Comparison of ENCODE assay signal across 8 mouse cellular contexts in the genomic region with DNA sequence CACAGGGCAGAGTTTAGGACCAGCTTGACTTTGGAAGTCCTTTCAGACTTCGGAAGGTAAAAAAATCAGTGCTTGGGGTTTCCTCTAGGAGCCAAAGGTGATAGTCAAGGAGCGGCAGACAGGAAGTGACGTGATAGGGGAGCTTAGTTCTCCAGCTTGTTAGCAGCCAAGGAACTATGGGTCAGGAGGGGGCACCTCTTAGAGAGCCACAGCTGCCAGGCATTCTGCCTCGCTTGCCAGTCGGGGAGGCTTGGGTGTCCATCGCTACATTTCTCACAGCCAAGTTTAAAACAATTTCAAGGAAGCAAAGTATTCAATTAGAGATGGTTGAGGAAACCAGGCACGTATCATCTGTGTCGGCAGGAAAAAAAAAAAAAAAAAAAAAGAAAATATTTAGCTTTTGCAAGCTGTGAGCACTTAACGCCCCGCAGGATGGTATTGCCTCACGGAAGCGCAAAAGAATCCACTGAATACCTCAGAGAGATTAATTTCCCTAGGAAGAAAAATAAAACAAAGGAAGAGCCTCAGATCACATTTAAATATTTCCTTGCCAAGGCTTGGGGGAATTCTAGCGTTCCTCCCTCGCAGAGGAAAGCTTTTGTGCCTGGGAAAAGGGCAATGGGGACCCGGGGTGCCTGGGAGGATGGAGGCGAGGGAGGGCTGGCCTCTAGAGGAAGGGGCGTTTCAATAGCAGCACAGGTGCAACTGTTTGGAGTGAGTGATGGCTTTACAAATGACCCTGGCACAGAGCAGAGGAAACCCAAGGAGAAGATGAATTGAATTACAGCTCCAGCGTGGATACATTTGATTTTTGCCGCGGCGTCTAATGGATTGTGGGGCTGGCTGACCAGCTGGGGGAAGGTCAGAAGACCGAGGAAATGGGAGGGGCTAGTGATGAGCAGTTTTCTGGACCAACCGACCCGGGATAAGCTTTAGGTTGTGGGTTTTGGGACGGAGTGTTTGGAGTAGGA.
A peak's percentile ranks its signal among the peaks of the same experiment; 100 is the strongest.
DNase-seq lines count a peak whose midpoint lies in the region; ATAC-seq and TF ChIP-seq lines count a peak whose summit lies in the region.

No protein-coding gene starts in this region.

- DNase-seq in heart, adult 2 months: peak in 1 of 2 experiments; percentile 2
- no peak for DNase-seq in heart, postnatal 25 days (ENCODE audit: low spot score)
- peak; percentile 61 for DNase-seq in brain, embryonic 14.5 days (ENCODE audit: low read depth)
- DNase-seq in limb, embryonic 11.5 days (ENCODE audit: low spot score): peak; percentile 41
- no peak for DNase-seq in layer of hippocampus, adult 9-11 months
- no peak for DNase-seq in layer of hippocampus, postnatal 36 days

- intact Hi-C loops in heart, adult 2 months (cut with DNase I): loop anchor here (10.0 kb wide), 1 partner anchor 497 kb away; no protein-coding TSS in a partner anchor
- intact Hi-C loops in heart, postnatal 25 days (cut with DNase I): loop anchor here (10.0 kb wide), 3 partner anchors 277 to 427 kb away; no protein-coding TSS in a partner anchor

- peak overlapping the region; percentile 64 for H3K4me2 ChIP-seq in heart, embryonic 11.5 days
- peak overlapping the region; percentile 22; the same call in 1 of the 2 replicates for H3K4me2 ChIP-seq in limb, embryonic 11.5 days (ENCODE audit: low read depth, severe bottlenecking)
- H3K4me2 ChIP-seq in neural tube, embryonic 14.5 days (ENCODE audit: low read depth, low read length): peak overlapping the region; percentile 67

- H3K9me3 ChIP-seq in heart, embryonic 11.5 days (replicated peaks; ENCODE audit: control insufficient read depth, low read length): no peaks in the 10 kb centered on the region
- no peaks in the 10 kb centered on the region for H3K9me3 ChIP-seq in limb, embryonic 11.5 days (ENCODE audit: control insufficient read depth, low read length)
- no peaks in the 10 kb centered on the region for H3K9me3 ChIP-seq in neural tube, embryonic 14.5 days (ENCODE audit: control insufficient read depth, low read length)

- no peaks in the 10 kb centered on the region for H3K79me2 ChIP-seq in heart, adult 2 months (replicated peaks; ENCODE audit: control insufficient read depth, insufficient read depth, low read length)

- TF ChIP-seq EP300 in heart, adult 2 months (IDR thresholded peaks at IDR 0.05; ENCODE audit: insufficient read depth, low read depth, low read length): no peak

- no peak for ATAC-seq in heart, embryonic 11.5 days (replicated peaks; ENCODE audit: insufficient number of reproducible peaks, low FRiP score, low TSS enrichment)
- no peak for ATAC-seq in limb, embryonic 11.5 days (ENCODE audit: insufficient number of reproducible peaks, low FRiP score, low TSS enrichment, low read depth)
- ATAC-seq in neural tube, embryonic 14.5 days (ENCODE audit: low read depth): peak; percentile 65

- WGBS in heart, adult 2 months: 9% methylated on average over 25 of the region's 25 CpGs
- 14% methylated on average over 25 of the region's 25 CpGs for WGBS in heart, embryonic 11.5 days (ENCODE audit: insufficient replicate concordance)
- 16% methylated on average over 25 of the region's 25 CpGs for WGBS in limb, embryonic 11.5 days
- WGBS in neural tube, embryonic 14.5 days: 10% methylated on average over 25 of the region's 25 CpGs

- no peak for TF ChIP-seq CTCF in heart, adult 2 months (IDR thresholded peaks at IDR 0.05)
- no peak for TF ChIP-seq CTCF in brain, embryonic 14.5 days (IDR thresholded peaks at IDR 0.05; ENCODE audit: borderline replicate concordance, extremely low read depth, insufficient read depth, insufficient read length)

- H3K27ac ChIP-seq in heart, adult 2 months: no peak overlapping the region
- H3K27ac ChIP-seq in heart, embryonic 11.5 days (ENCODE audit: low read depth, low read length): no peak overlapping the region
- no peak overlapping the region for H3K27ac ChIP-seq in limb, embryonic 11.5 days (replicated peaks; ENCODE audit: low read depth, low read length)
- H3K27ac ChIP-seq in neural tube, embryonic 14.5 days (ENCODE audit: low read depth, low read length): no peak overlapping the region

- no peak overlapping the region for H3K9ac ChIP-seq in heart, adult 2 months (ENCODE audit: low read depth, low read length)
- no peak overlapping the region for H3K9ac ChIP-seq in heart, embryonic 11.5 days (ENCODE audit: low read depth, low read length)
- H3K9ac ChIP-seq in limb, embryonic 11.5 days (ENCODE audit: low read length): no peak overlapping the region
- H3K9ac ChIP-seq in neural tube, embryonic 14.5 days (replicated peaks; ENCODE audit: low read depth, low read length): peak overlapping the region; percentile 42; the same call in 1 of the 2 replicates

- peak overlapping the region; percentile 27; the same call in 1 of the 2 replicates for H3K4me3 ChIP-seq in heart, adult 2 months
- peak overlapping the region; percentile 18; the same call in 1 of the 2 replicates for H3K4me3 ChIP-seq in heart, embryonic 11.5 days (ENCODE audit: low read depth, low read length)
- H3K4me3 ChIP-seq in limb, embryonic 11.5 days (ENCODE audit: low read depth, low read length): no peak overlapping the region
- H3K4me3 ChIP-seq in neural tube, embryonic 14.5 days (ENCODE audit: low read depth, low read length): peak overlapping the region; percentile 26

- H3K4me1 ChIP-seq in heart, adult 2 months (ENCODE audit: control insufficient read depth, insufficient read depth, low read length): no peaks in the 10 kb centered on the region
- no peaks in the 10 kb centered on the region for H3K4me1 ChIP-seq in heart, embryonic 11.5 days (ENCODE audit: control insufficient read depth, insufficient read depth, low read length)
- no peaks in the 10 kb centered on the region for H3K4me1 ChIP-seq in limb, embryonic 11.5 days (ENCODE audit: control insufficient read depth, insufficient read depth, low read length)
- H3K4me1 ChIP-seq in neural tube, embryonic 14.5 days (ENCODE audit: control insufficient read depth, insufficient read depth, low read length): no peaks in the 10 kb centered on the region

- H3K36me3 ChIP-seq in heart, adult 2 months (ENCODE audit: control insufficient read depth, insufficient read depth, low read length): no peaks in the 10 kb centered on the region
- no peaks in the 10 kb centered on the region for H3K36me3 ChIP-seq in heart, embryonic 11.5 days (ENCODE audit: control insufficient read depth, insufficient read depth, low read length)
- H3K36me3 ChIP-seq in limb, embryonic 11.5 days (ENCODE audit: control insufficient read depth, insufficient read depth, low read length): no peaks in the 10 kb centered on the region
- H3K36me3 ChIP-seq in neural tube, embryonic 14.5 days (ENCODE audit: control insufficient read depth, insufficient read depth, low read length): no peaks in the 10 kb centered on the region

- no peak for TF ChIP-seq POLR2A in heart, adult 2 months (IDR thresholded peaks at IDR 0.05; ENCODE audit: insufficient read depth, low read depth, low read length)
- TF ChIP-seq POLR2A in brain, embryonic 14.5 days (IDR thresholded peaks at IDR 0.05; ENCODE audit: borderline replicate concordance, extremely low read depth, insufficient read depth, insufficient read length, poor library complexity, severe bottlenecking): no peak

- H3K27me3 ChIP-seq in heart, adult 2 months (ENCODE audit: control insufficient read depth, insufficient read depth, low read length): no peaks in the 10 kb centered on the region
- H3K27me3 ChIP-seq in heart, embryonic 11.5 days (ENCODE audit: control insufficient read depth, insufficient read depth, low read length): no peaks in the 10 kb centered on the region
- H3K27me3 ChIP-seq in limb, embryonic 11.5 days (ENCODE audit: control insufficient read depth, insufficient read depth, low read length): no peaks in the 10 kb centered on the region
- no peaks in the 10 kb centered on the region for H3K27me3 ChIP-seq in neural tube, embryonic 14.5 days (ENCODE audit: control insufficient read depth, insufficient read depth, low read length)

Comparison
In these comparisons a context has a peak if more than half of its experiments do, and no peak if none do; other contexts are left out.
1. DNase-seq: peak in brain, embryonic 14.5 days (single experiment) and limb, embryonic 11.5 days (single experiment); none in heart, postnatal 25 days (single experiment), layer of hippocampus, adult 9-11 months (single experiment) and layer of hippocampus, postnatal 36 days (0 of 2).
2. Peak in every context shown above with its lines, with median percentiles within 50 percentile points of each other: H3K4me2 ChIP-seq.